Comparison of ENCODE assay signal across 25 mouse cellular contexts in genomic region chr5:44627487-44627886, GRCm38 (mm10).
A peak's percentile ranks its signal among the peaks of the same experiment; 100 is the strongest.
DNase-seq lines count a peak whose midpoint lies in the region; ATAC-seq lines count a peak whose summit lies in the region.
"Had no signal": no experiment of that assay in that cellular context is flagged by ENCODE, and none has a peak within 500 bp of the region (broad histone marks: within the 10 kb centered on the region; RNA-seq: fewer than 3 reads in every experiment).

No protein-coding gene starts in this region.

- H3K4me2 ChIP-seq in hindbrain, embryonic 14.5 days (replicated peaks), result no peak overlapping the region
- no peak overlapping the region for H3K4me2 ChIP-seq in hindbrain, embryonic 11.5 days (replicated peaks; ENCODE audit: low read depth, low read length)
- no peak overlapping the region for H3K4me2 ChIP-seq in hindbrain, embryonic 16.5 days (ENCODE audit: low read length)
- no peak overlapping the region for H3K4me2 ChIP-seq in hindbrain, embryonic 12.5 days (replicated peaks)
- no peak overlapping the region for H3K4me2 ChIP-seq in neural tube, embryonic 13.5 days
- H3K4me2 ChIP-seq in neural tube, embryonic 15.5 days, result no peak overlapping the region
- H3K4me2 ChIP-seq: embryonic facial prominence, embryonic 12.5 days; forebrain, embryonic 13.5 days had no signal

- peaks cover 7% of the 10 kb centered on the region for H3K4me1 ChIP-seq in hindbrain, embryonic 14.5 days (replicated peaks; ENCODE audit: control insufficient read depth, insufficient read depth, low read length)
- H3K4me1 ChIP-seq in hindbrain, embryonic 11.5 days (replicated peaks; ENCODE audit: control insufficient read depth, insufficient read depth, low read length), result no peaks in the 10 kb centered on the region
- peaks cover 4% of the 10 kb centered on the region; the same call in 1 of the 2 replicates for H3K4me1 ChIP-seq in hindbrain, embryonic 16.5 days (ENCODE audit: control insufficient read depth, insufficient read depth, low read depth, low read length)
- peaks cover 12% of the 10 kb centered on the region for H3K4me1 ChIP-seq in hindbrain, embryonic 12.5 days
- peaks cover 30% of the 10 kb centered on the region for H3K4me1 ChIP-seq in neural tube, embryonic 13.5 days (replicated peaks)
- peaks cover 9% of the 10 kb centered on the region for H3K4me1 ChIP-seq in neural tube, embryonic 15.5 days
- H3K4me1 ChIP-seq: embryonic facial prominence, embryonic 10.5 days; embryonic facial prominence, embryonic 12.5 days had no signal

- H3K36me3 ChIP-seq in hindbrain, embryonic 14.5 days (replicated peaks; ENCODE audit: control insufficient read depth, insufficient read depth), result no peaks in the 10 kb centered on the region
- no peaks in the 10 kb centered on the region for H3K36me3 ChIP-seq in hindbrain, embryonic 11.5 days (ENCODE audit: control insufficient read depth, insufficient read depth, low read length)
- H3K36me3 ChIP-seq in hindbrain, embryonic 16.5 days (ENCODE audit: control insufficient read depth, insufficient read depth, low read length), result no peaks in the 10 kb centered on the region
- no peaks in the 10 kb centered on the region for H3K36me3 ChIP-seq in hindbrain, embryonic 12.5 days
- no peaks in the 10 kb centered on the region for H3K36me3 ChIP-seq in neural tube, embryonic 13.5 days
- no peaks in the 10 kb centered on the region for H3K36me3 ChIP-seq in neural tube, embryonic 15.5 days
- H3K36me3 ChIP-seq: embryonic facial prominence, embryonic 10.5 days; embryonic facial prominence, embryonic 12.5 days; G1E had no signal

- H3K4me3 ChIP-seq in hindbrain, embryonic 14.5 days (replicated peaks; ENCODE audit: low read length), result no peak overlapping the region
- H3K4me3 ChIP-seq in hindbrain, embryonic 11.5 days (ENCODE audit: low read depth, low read length), result no peak overlapping the region
- no peak overlapping the region for H3K4me3 ChIP-seq in hindbrain, embryonic 16.5 days (ENCODE audit: low read length)
- H3K4me3 ChIP-seq in hindbrain, embryonic 12.5 days, result no peak overlapping the region
- H3K4me3 ChIP-seq in neural tube, embryonic 13.5 days, result no peak overlapping the region
- no peak overlapping the region for H3K4me3 ChIP-seq in neural tube, embryonic 15.5 days (replicated peaks)
- H3K4me3 ChIP-seq: embryonic facial prominence, embryonic 10.5 days; embryonic facial prominence, embryonic 12.5 days; forebrain, embryonic 13.5 days had no signal

- no peak overlapping the region for H3K27ac ChIP-seq in hindbrain, embryonic 14.5 days
- H3K27ac ChIP-seq in hindbrain, embryonic 11.5 days (ENCODE audit: low read depth, low read length), result no peak overlapping the region
- no peak overlapping the region for H3K27ac ChIP-seq in hindbrain, embryonic 16.5 days (ENCODE audit: low read depth, low read length)
- no peak overlapping the region for H3K27ac ChIP-seq in hindbrain, embryonic 12.5 days
- H3K27ac ChIP-seq in neural tube, embryonic 13.5 days (replicated peaks), result 0 out of 2 replicates have a peak overlapping the region, but pooled peaks have one; percentile 23
- peak overlapping the region; percentile 33; the same call in 1 of the 2 replicates for H3K27ac ChIP-seq in neural tube, embryonic 15.5 days (replicated peaks)
- H3K27ac ChIP-seq: embryonic facial prominence, embryonic 10.5 days; embryonic facial prominence, embryonic 12.5 days; forebrain, embryonic 13.5 days had no signal

- ATAC-seq in hindbrain, embryonic 14.5 days (ENCODE audit: low FRiP score), result peak; percentile 48; the same call in 1 of the 2 replicates
- no peak for ATAC-seq in hindbrain, embryonic 11.5 days (ENCODE audit: low FRiP score)
- peak; percentile 59 for ATAC-seq in hindbrain, embryonic 16.5 days
- ATAC-seq in hindbrain, embryonic 12.5 days (ENCODE audit: low FRiP score), result no peak
- peak; percentile 81 for ATAC-seq in neural tube, embryonic 13.5 days (ENCODE audit: low read depth)
- peak; percentile 76 for ATAC-seq in neural tube, embryonic 15.5 days (ENCODE audit: low FRiP score)
- ATAC-seq: activated CD4-positive, CD25-positive, alpha-beta regulatory T cell, adult 4 months; CD4-positive, CD25-positive, alpha-beta regulatory T cell, adult 4 months; forebrain, embryonic 13.5 days; forebrain, embryonic 16.5 days; Patski had no signal

- no peak for DNase-seq in hindbrain, embryonic 14.5 days (ENCODE audit: low spot score)
- DNase-seq in hindbrain, embryonic 11.5 days (ENCODE audit: low spot score), result no peak
- no peak for DNase-seq in neural tube, embryonic 10.5 days (ENCODE audit: extremely low spot score, low spot score)
- DNase-seq in B cell, adult 2 months, result no peak
- DNase-seq: adrenal gland, adult 8-10 months; adrenal gland, postnatal 14 days; adrenal gland, postnatal 36 days; cerebellum, adult 11-12 months; cerebellum, adult 2 months; cerebellum, adult 9-10 months; cerebellum, postnatal 10 days; cerebellum, postnatal 25 days had no signal

- H3K9me3 ChIP-seq in hindbrain, embryonic 14.5 days (ENCODE audit: control insufficient read depth, low read length), result no peaks in the 10 kb centered on the region
- no peaks in the 10 kb centered on the region for H3K9me3 ChIP-seq in hindbrain, embryonic 11.5 days (ENCODE audit: control insufficient read depth, low read length)
- H3K9me3 ChIP-seq in hindbrain, embryonic 16.5 days (ENCODE audit: control insufficient read depth, low read length), result no peaks in the 10 kb centered on the region
- no peaks in the 10 kb centered on the region for H3K9me3 ChIP-seq in hindbrain, embryonic 12.5 days (replicated peaks)
- H3K9me3 ChIP-seq in neural tube, embryonic 13.5 days, result no peaks in the 10 kb centered on the region
- no peaks in the 10 kb centered on the region for H3K9me3 ChIP-seq in neural tube, embryonic 15.5 days (replicated peaks)
- H3K9me3 ChIP-seq: embryonic facial prominence, embryonic 10.5 days; embryonic facial prominence, embryonic 12.5 days; forebrain, embryonic 13.5 days; G1E had no signal

- no peaks in the 10 kb centered on the region for H3K27me3 ChIP-seq in hindbrain, embryonic 14.5 days (ENCODE audit: control insufficient read depth, insufficient read depth, low read length)
- H3K27me3 ChIP-seq in hindbrain, embryonic 11.5 days (ENCODE audit: control insufficient read depth, insufficient read depth, low read length), result no peaks in the 10 kb centered on the region
- no peaks in the 10 kb centered on the region for H3K27me3 ChIP-seq in hindbrain, embryonic 16.5 days (replicated peaks; ENCODE audit: control insufficient read depth, insufficient read depth, low read length)
- no peaks in the 10 kb centered on the region for H3K27me3 ChIP-seq in hindbrain, embryonic 12.5 days
- no peaks in the 10 kb centered on the region for H3K27me3 ChIP-seq in neural tube, embryonic 13.5 days
- H3K27me3 ChIP-seq in neural tube, embryonic 15.5 days (replicated peaks), result no peaks in the 10 kb centered on the region
- H3K27me3 ChIP-seq: CH12.LX; embryonic facial prominence, embryonic 12.5 days; forebrain, embryonic 13.5 days had no signal

- H3K9ac ChIP-seq in hindbrain, embryonic 14.5 days, result no peak overlapping the region
- H3K9ac ChIP-seq in hindbrain, embryonic 11.5 days (ENCODE audit: low read depth, low read length), result no peak overlapping the region
- no peak overlapping the region for H3K9ac ChIP-seq in hindbrain, embryonic 16.5 days (ENCODE audit: low read depth, low read length)
- H3K9ac ChIP-seq in hindbrain, embryonic 12.5 days, result no peak overlapping the region
- H3K9ac ChIP-seq in neural tube, embryonic 13.5 days, result no peak overlapping the region
- H3K9ac ChIP-seq in neural tube, embryonic 15.5 days (replicated peaks), result no peak overlapping the region
- H3K9ac ChIP-seq: embryonic facial prominence, embryonic 12.5 days; forebrain, embryonic 13.5 days had no signal

- WGBS in hindbrain, embryonic 14.5 days, result 29% methylated on average over 5 of the region's 5 CpGs
- WGBS in hindbrain, embryonic 11.5 days, result 37% methylated on average over 5 of the region's 5 CpGs
- WGBS in hindbrain, embryonic 16.5 days, result 22% methylated on average over 5 of the region's 5 CpGs
- 34% methylated on average over 5 of the region's 5 CpGs for WGBS in hindbrain, embryonic 12.5 days
- 15% methylated on average over 5 of the region's 5 CpGs for WGBS in neural tube, embryonic 13.5 days
- 22% methylated on average over 5 of the region's 5 CpGs for WGBS in neural tube, embryonic 15.5 days

Comparison
In these comparisons a context has a peak if more than half of its experiments do, and no peak if none do; other contexts are left out.
1. ATAC-seq: peak in hindbrain, embryonic 14.5 days (single experiment), hindbrain, embryonic 16.5 days (single experiment), neural tube, embryonic 13.5 days (single experiment) and neural tube, embryonic 15.5 days (single experiment); none in hindbrain, embryonic 11.5 days (single experiment) and hindbrain, embryonic 12.5 days (single experiment).
2. H3K27ac ChIP-seq: peak in neural tube, embryonic 13.5 days (single experiment) and neural tube, embryonic 15.5 days (single experiment); none in hindbrain, embryonic 14.5 days (single experiment), hindbrain, embryonic 11.5 days (single experiment), hindbrain, embryonic 16.5 days (single experiment) and hindbrain, embryonic 12.5 days (single experiment).